Mouse (Mus musculus): ENCODE measurements at regions not wholly inside any gene's neighbourhood (a gene's known extent, or its start where the extent isn't known, plus 50 kb on each side); places are given as distances from the start of the nearest gene placed in this dataset.
A peak's percentile ranks its signal among the peaks of the same experiment; 100 is the strongest.

DNA sequence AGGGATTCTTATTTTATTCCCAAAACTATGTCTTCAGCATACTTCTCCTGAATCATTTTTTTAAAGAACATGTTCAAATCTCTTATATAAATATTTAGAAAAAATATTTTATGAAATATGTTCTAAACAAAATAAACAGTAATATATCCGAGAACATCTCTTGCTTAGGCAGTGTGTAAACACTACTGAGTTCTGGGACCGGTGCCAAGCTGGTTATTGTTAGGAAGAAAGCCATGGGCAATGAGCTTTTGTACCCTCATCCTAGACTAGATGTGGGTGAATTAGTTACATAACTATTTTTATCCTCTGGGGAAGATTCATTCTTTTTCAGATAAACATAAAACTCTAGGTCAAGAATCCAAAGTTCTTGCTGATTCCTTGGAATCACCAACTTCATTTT, 222.5 kb upstream of the Gm10801 start:
- peak; percentile 41 for DNase-seq (ENCODE audit: low spot score)
- Histone ChIP-seq H3K4me1 (ENCODE audit: control insufficient read depth, insufficient read depth, low read length) (no peaks in the 10 kb centered on the region), H3K4me3 (ENCODE audit: low read depth, low read length) (no peak overlapping the region), H3K27ac (replicated peaks; ENCODE audit: low read depth, low read length) (no peak overlapping the region), H3K27me3 (replicated peaks; ENCODE audit: control insufficient read depth, insufficient read depth, low read length) (no peaks in the 10 kb centered on the region), H3K9ac (ENCODE audit: low read depth, low read length) (no peak overlapping the region), H3K9me3 (ENCODE audit: control insufficient read depth, low read length) (no peaks in the 10 kb centered on the region), H3K36me3 (ENCODE audit: control insufficient read depth, insufficient read depth, low read length) (no peaks in the 10 kb centered on the region), H3K4me2 (ENCODE audit: low read depth, low read length) (no peak overlapping the region)
- WGBS, result 70% methylated on average over 2 of the region's 2 CpGs
- ATAC-seq (ENCODE audit: low read depth), result no peak

DNA sequence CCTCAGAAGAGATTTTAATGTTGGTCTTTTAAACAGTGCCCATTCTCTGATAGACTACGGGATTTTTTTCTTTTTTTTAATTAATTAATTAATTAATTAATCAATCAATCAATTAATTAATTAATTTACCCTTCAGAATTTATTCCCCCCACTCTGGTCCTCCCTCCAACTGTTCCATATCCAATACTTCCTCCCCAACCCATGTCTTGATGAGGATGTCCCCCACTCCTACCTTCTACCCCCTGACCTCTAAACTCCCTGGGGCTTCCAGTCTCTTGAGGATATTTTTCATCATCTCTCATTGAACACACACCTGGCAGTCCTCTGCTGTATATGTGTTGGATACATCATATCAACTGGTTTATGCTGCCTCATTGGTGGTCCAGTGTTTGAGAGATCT, 180.5 kb upstream of the Gm10801 start:
- H3K9me3 ChIP-seq (ENCODE audit: control insufficient read depth, low read length), result no peaks in the 10 kb centered on the region
- no peak overlapping the region for H3K4me3 ChIP-seq (ENCODE audit: low read depth, low read length)
- no peak overlapping the region for H3K4me2 ChIP-seq (ENCODE audit: low read depth, low read length)
- no peak overlapping the region for H3K9ac ChIP-seq (ENCODE audit: low read depth, low read length)
- H3K4me1 ChIP-seq (ENCODE audit: control insufficient read depth, insufficient read depth, low read length), result no peaks in the 10 kb centered on the region
- DNase-seq (ENCODE audit: low spot score) (no peak), ATAC-seq (ENCODE audit: low read depth) (no peak)
- H3K36me3 ChIP-seq (ENCODE audit: control insufficient read depth, insufficient read depth, low read length), result no peaks in the 10 kb centered on the region
- H3K27ac ChIP-seq (replicated peaks; ENCODE audit: low read depth, low read length), result no peak overlapping the region
- no peaks in the 10 kb centered on the region for H3K27me3 ChIP-seq (replicated peaks; ENCODE audit: control insufficient read depth, insufficient read depth, low read length)
- 84% methylated on average over 1 of the region's 1 CpGs for WGBS
